Mouse (Mus musculus) small intestine, adult 2 months (tissue): Measurements from ENCODE around the gene Mettl27.
A peak's percentile ranks its signal among the peaks of the same experiment; 100 is the strongest.

Source experiments
- CTCF ChIP-seq: fragments of 200-500 bp; IDR thresholded peaks from 2 replicates; pipeline ENCODE4 v1.5.1; 2012; ENCODE audit warnings: low read depth, mild to moderate bottlenecking, control low read depth, inconsistent platforms, low read length, moderate library complexity, mixed read lengths; ENCODE audit not compliant: insufficient replicate concordance, insufficient read length; ENCODE audit errors: extremely low read depth
- POLR2A ChIP-seq: fragments of 200-500 bp; IDR thresholded peaks from 2 replicates; pipeline ENCODE4 v1.6.1; 2012; ENCODE audit warnings: low read depth, mild to moderate bottlenecking, control low read depth, inconsistent platforms, low read length, moderate library complexity

DNA sequence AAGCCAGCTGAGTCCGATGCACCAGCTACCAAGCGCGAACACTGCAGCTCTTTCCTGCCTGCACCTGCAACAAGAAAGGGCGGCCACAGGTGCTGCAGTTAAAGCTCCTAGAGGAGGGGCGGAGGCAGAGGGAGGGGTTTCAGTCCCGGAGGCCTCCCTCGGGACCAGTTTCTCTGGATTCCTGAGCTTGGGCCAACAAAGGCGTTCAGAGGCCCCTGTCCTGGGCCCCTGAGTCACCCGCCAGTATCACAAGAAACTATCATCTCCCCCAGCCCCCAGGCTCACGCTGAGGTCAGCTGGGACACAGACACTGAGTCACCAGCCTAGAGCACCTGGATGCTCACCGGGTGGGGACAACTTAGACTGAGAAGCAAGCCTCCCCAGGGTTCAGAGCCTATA, 14.7 kb downstream of the Mettl27 start, which contains the start of gene Cldn4:
- TF ChIP-seq CTCF (no peak), POLR2A (peak; percentile 45)
